Mouse (Mus musculus): ENCODE measurements around the gene Slc37a3.
"Not testable (repeated sequence)": the region's sequence is repeated elsewhere in the genome, so short reads cannot be mapped to it uniquely, and the experiment has no call there.

The Slc37a3 gene

GRCm38 (mm10) chr6:39379224-39379623 is 1.7 kb upstream of the Slc37a3 start:
- no peak for DNase-seq (ENCODE audit: low read depth, low spot score)

DNA sequence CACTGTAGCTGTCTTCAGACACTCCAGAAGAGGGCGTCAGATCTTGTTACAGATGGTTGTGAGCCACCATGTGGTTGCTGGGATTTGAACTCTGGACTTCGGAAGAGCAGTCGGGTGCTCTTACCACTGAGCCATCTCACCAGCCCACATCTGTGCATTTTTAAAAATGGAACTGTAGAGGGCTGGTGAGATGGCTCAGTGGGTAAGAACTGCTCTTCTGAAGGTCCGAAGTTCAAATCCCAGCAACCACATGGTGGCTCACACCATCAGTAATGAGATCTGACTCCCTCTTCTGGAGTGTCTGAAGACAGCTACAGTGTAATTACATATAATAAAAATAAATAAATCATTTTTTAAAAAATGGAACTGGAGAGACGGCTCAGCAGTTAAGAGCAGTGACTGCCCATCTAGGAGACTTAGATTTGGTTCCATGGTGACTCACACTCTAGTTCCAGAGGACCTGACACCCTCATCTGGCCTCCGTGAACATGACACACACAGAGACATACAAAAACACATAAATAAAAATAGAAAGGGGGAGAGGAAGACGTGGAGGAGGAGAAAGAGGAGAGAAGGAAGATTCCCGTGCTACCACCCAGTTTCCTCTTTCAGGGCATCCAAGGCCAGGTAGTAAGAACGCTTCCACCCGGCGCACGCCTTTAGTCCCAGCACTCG is 823 bp upstream of the Slc37a3 start:
- not testable (repeated sequence) for DNase-seq (ENCODE audit: low read depth, low spot score)

GRCm38 (mm10) chr6:39376775-39377174 is 700 bp downstream of the Slc37a3 start:
- no peak for DNase-seq (ENCODE audit: low read depth, low spot score)

DNA sequence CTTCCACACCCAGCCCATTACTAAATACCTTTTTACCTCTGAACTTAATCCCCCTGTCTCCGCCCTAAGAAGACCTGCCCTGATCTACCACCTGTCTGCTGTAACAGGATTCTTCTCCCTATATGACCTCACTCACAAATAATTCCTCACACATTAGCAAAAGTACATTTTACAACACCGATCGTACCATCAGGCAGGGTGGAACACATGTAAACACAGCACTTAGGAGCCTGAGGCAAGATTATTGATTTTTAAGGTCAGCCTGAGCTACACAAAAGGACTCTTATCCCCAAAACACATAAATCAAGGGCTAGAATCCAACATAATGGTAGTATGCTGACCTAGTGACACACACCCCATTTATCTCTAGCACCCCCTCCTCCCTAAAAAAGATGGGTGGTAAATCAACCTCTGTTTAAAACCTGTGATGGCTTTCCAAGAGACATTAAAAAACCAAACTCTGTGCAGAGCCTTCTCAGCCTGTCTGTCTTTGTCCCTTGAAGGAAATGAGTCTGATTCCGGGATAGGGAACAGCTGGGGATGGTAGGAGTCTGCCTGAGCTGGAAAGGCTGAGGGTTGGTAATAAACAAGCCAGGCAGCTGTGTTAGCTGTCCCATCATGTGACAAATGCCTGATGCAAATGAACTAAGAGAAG is 4.0 kb downstream of the Slc37a3 start:
- DNase-seq (ENCODE audit: low read depth, low spot score): no peak

DNA sequence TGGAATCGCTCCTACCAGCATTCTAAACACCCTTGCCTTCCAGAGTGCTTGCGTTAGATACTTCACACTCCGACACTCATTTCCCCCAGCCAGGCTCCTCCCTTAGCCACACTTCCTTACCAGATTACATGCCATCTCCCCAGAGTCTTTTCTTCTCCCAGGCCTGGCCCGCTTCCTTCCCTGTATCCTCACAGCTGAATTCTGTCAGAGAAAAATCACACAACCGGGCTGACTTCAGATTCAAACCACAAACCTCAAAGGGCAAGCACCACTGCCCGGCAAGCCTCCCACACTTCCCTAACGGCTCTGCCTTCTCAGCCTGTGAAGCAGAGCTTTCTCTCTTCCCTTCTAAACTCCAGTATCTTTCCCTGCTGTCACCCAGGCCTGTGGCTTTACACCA is 4.7 kb downstream of the Slc37a3 start:
- no peak for DNase-seq (ENCODE audit: low read depth, low spot score)

DNA sequence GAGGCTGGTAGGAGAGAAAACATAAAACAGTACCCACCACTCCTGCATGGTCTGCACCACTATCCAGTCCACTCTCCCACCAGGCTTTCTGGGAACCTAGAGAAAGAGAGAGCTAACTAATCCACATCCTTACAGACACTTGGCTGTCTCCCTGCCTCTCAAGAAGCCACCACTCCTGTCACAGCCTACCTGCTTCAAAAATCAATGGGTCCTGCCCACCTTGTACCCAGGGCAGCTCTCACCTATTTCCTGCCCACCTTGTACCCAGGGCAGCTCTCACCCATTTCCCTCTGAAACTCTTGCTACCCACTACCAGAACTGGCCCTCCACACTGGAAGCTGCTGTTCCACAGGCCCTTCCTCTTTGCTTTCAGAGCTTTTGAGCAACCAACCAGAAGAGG is 5.4 kb downstream of the Slc37a3 start:
- no peak for DNase-seq (ENCODE audit: low read depth, low spot score)

DNA sequence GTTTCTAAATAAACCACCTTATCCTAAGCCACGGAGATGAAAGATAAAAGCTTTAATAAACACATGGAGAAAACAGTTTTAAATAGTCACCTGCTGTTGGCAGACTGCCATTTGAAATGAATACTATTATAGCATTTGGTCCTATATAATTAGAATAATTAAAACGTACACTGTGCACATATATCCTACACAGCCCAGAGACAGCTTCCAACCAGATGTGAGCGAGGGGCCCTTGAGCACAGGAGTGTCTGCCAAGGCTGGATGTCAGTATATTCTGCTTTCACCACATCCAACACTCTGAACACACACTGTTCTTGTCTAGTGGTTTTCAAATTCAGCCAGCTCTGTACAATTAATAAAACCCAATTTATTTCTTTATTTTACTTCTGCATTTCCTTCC is 7.8 kb downstream of the Slc37a3 start:
- no peak for DNase-seq (ENCODE audit: low read depth, low spot score)

DNA sequence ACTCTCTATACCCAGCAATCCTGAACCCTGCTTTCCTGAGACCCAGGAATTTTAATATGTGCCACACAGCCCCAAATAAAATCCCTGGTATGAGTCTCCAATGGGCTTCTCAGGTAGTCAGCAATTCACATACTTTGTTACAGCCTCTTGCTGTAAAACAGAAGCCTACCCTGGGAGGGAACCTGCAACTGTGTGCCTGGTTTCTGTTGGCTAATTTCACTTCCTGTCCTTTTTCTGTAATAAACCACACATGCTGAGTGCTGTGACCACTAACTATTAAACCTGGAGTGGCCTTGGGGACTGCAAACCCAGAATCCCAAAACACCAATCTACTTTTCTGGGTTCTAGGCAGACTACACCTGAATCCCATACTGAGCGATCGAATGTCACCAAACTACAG is 14.8 kb downstream of the Slc37a3 start:
- DNase-seq (ENCODE audit: low read depth, low spot score): no peak

DNA sequence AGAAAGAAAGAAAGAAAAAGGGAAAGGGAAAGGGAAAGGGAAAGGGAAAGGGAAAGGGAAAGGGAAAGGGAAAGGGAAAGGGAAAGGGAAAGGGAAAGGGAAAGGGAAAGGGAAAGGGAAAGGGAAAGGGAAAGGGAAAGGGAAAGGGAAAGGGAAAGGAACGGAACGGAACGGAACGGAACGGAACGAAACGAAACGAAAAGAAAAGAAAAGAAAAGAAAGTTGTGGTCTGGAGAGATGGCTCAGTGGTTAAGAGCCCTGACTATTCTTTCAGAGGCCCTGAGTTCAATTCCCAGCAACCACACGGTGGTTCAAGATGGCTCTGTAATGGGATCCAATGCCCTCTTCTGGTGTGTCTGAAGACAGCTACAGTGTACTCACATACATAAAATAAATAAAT is 18.3 kb downstream of the Slc37a3 start:
- DNase-seq (ENCODE audit: low read depth, low spot score): not testable (repeated sequence)

GRCm38 (mm10) chr6:39348946-39349345 is 28.5 kb downstream of the Slc37a3 start:
- DNase-seq (ENCODE audit: low read depth, low spot score): peak; percentile 71

DNA sequence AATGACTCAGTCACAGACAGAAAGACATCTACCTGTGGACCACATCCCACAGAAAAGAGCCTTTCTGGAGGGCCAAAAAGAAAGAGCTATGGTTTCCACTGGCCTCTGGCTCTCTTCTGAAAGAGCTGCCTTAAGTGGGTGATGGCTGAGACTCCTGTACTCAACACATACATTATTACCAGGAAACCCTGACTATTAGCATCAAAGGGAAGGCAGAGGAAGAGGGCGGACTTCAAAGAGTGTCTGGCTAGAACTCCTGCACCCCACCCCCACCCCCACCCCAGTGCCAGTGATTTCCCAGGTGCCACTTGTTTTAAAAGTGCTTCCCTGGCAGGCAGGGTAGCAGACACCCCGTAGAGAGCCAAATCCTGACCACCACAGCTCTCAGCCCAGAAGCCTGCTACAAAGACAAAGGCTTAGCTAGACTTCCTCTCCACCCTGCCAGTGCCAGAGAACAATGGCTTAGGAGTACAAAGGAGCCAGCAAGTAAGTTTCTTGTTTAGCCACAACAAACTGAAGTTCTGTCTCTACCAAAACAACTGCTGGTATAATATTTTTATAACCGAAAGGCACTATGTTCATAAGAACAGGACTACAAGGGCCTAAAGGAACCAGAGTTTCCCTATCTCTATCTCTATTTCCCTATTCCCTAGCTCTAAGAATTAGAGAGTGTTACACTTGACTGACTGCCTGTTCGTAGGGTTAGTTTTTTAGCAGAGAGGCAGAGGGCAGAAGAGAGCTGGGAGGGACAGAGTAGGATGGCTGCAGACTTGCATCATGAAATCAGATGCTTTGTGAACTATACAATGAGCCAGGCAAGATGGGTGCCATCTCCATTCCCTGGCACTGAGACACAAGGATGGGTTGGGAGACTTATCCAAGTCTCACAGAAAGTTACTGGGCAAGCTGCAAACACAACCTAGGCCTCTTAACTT is 29.3 kb downstream of the Slc37a3 start:
- DNase-seq (ENCODE audit: low read depth, low spot score): peak; percentile 84

- DNase-seq (ENCODE audit: low read depth, low spot score): peak; percentile 42
Observed at GRCm38 (mm10) chr6:39346991-39347501, 30.4 kb downstream of the Slc37a3 start.

DNA sequence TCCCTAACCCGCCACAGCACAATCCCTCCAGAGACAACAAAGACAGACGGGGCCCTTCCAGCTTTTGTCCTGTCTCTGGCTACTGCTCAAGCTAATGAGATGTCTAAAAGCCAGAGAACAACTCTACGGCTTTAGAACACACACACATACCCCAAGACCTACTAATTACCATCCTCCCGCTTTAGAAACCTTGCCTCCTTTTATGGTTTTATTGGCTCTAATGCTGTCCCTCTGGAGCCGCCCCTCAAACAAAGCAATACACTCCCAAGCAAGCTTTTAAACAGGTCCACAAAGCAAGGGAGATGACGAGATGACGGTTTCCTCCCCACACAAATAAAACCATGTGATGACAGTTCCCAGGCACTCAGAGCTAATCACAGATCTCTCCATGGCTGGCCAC is 32.0 kb downstream of the Slc37a3 start:
- no peak for DNase-seq (ENCODE audit: low read depth, low spot score)

DNA sequence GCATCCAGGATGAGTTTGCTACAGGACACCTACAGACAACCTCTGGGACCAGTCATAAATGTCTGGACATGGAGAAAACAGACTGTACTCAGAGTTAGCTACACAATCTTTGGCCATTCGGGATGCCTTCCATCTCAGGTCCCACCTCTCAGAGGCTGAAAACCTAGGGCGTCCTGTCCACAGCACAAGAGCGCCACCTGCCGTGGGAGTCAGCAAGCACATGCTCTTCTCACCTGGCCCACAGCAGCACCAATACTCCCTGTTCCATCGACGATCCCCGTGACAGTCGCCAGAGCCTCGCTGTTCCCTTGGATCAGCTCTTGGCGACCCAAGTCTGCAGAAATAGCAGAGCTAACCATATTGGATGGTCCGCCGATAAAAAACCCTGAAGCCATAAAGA is 33.5 kb downstream of the Slc37a3 start:
- peak; percentile 88 for DNase-seq (ENCODE audit: low read depth, low spot score)

DNA sequence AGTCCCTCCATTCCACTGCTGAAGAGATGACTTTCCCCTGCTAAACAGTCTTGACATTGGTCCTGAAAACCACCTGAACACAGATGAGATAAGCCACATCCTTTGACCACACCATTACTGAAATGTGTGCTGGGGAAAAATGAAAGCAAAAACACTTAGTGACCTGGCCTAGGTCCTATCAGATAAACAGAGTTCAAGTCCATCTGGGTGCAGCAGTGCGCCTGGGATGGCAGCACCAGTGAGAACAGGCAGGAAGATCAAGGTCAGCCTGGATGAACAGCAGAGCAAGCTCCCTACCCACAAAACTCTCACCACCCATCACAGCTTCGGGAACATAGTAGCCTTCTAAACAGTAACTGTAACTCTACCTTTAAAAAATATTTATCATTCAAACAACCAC is 35.7 kb downstream of the Slc37a3 start:
- no peak for DNase-seq (ENCODE audit: low read depth, low spot score)

DNA sequence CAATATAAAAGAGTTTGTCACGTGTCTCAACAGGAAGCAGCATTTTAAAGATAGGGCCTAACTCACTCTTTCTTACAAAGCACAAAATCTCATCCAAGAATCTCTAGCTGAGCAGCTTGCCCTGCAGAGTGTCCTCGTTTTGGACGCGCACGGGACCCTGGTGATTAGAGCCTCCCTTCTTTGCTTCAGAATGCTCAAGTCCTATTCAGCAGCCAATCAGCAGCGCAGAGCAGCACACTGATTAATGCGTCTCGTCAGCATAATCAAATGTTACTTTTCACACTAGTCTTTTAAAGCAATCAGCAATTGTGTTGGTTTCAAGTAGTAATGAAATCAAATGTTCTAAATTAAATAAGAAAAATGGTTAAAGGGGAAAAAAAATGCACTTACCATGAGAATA is 39.1 kb downstream of the Slc37a3 start:
- DNase-seq (ENCODE audit: low read depth, low spot score): no peak

DNA sequence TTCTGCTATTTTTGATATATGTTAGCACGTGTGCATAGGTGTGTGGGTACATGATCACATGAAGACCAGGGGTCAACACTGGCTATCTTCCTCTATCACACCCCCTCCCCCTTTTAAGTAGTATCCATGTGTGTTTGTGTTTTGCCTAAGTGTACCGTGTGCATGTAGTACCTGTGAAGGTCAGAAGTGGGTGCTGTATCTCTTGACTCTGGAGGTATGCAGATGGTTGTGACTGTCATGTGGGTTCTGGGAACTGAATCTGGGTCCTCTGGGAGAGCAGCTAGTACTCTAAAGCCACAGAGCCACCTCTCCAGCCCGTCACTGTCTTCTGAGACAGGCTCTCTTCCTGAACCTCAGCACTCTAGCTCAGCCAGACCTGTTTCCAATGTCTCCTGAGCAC is 42.6 kb downstream of the Slc37a3 start:
- peak; percentile 60 for DNase-seq (ENCODE audit: low read depth, low spot score)

DNA sequence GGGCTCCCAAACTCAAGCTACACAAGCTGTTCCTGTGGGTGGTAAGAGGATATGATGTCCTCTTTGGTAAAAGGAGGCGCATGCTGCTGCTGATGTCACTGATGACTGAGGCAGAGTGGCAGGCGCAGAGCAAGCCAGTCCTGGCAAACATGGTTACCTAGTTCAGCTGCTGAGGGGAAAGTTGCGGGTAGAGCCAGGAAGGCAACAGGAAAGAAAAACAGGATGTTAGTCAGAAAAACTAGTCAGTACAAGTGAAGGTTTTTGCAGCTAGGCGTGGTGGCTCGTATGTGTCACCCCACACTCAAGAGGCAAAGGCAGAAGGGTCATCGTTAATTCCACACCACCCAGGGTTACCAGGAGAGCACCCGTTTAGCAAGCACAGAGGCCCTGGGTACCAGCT is 43.3 kb downstream of the Slc37a3 start:
- DNase-seq (ENCODE audit: low read depth, low spot score): no peak

DNA sequence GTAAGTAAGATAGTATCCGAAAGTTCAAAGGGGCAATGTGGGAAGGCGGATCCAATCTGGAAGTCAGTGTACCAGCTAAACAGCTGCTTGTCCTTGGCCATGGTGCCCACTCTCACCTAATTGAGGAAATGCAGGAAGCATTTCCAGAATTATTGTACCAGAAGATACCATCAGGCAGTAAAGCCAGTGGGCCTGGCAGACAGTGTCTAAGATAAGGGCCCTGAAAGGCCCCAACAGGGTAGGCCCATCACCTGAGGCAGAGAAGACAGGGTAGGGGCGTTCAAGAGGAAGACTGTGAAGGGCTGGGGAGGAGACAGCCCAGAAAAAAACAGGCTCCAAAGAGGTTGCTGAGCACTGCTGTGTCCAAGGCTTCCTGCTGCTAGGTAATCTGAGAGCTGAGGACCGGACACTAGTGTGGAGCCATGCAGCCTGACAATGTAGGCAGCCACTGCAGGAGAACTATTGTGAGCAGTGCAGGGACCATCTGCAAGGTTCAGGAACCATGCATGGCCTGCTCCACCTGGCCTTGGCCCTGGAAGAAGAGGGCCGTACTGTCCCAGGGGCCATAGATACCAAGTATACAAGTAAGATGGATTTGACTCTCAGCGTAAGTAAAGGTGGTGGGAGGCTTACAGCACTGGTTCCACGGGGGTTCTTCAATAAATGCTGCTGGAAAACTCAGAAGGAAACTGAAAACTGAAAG is 45.3 kb downstream of the Slc37a3 start:
- DNase-seq (ENCODE audit: low read depth, low spot score): no peak

GRCm38 (mm10) chr6:39330981-39331380 is 46.5 kb downstream of the Slc37a3 start:
- no peak for DNase-seq (ENCODE audit: low read depth, low spot score)

DNA sequence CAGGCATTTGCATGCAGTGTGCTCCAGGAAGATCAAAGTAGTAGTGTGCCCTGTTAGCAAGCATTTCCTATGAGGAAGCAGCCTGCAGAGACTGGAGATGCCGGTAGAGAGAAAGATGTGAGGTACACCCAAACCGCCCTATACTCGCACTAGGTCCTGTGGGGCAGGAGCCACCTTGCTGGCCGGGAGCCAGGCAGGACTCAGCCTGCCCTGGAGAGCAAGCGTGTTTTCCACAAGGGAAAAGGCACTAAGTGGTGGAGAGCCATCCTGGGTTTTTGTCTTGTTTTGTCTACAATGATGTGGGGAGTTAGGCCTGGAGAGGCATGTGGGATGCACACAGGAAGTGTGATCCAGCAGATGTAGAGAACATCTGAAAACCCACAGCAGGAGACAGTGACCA is 57.2 kb downstream of the Slc37a3 start:
- no peak for DNase-seq (ENCODE audit: low read depth, low spot score)
